Mouse (Mus musculus): Measurements from ENCODE around the gene Cacna1s. TPM values are rescaled to one million over a fixed set of nuclear protein-coding genes. Genes with fewer than 3 reads are reported as not detected.

Gene Cacna1s
- total RNA-seq, 4 experiments from 2014 or later = 844 to 1,101 (median 1,067) TPM

Other genes with a start within 250 kb of the Cacna1s start
- not detected for gene Lad1, start 234.2 kb upstream of the Cacna1s start, total RNA-seq (2022)
- gene Tnnt2, start 216.4 kb upstream of the Cacna1s start, total RNA-seq (2022) = 1 to 10 TPM; 4.0 to 5.8 (median 4.6) TPM
- under 1 TPM in 1 of 4 experiments, not detected in 3; 0.11 TPM for gene Pkp1, start 133.5 kb upstream of the Cacna1s start, total RNA-seq (2022)
- gene Igfn1, start 46.4 kb upstream of the Cacna1s start, total RNA-seq (2022) = 10 to 100 TPM; 28.7 to 98.0 (median 63.2) TPM
- 10 to 100 TPM in 1 of 4 experiments, 1 to 10 TPM in 3; 8.6 to 12.9 (median 9.6) TPM for gene Tmem9, start 44.6 kb upstream of the Cacna1s start, total RNA-seq (2022)
- not detected for gene Ascl5, start 1.9 kb upstream of the Cacna1s start, total RNA-seq (2022)
- gene Kif21b, start 78.6 kb downstream of the Cacna1s start, total RNA-seq (2022) = under 1 TPM; 0.31 to 0.70 (median 0.34) TPM
- gene Mroh3, start 160.1 kb downstream of the Cacna1s start, total RNA-seq (2022) = not detected
- not detected for gene Inava, start 181.5 kb downstream of the Cacna1s start, total RNA-seq (2022)
- not detected for gene Gpr25, start 208.1 kb downstream of the Cacna1s start, total RNA-seq (2022)